Mouse (Mus musculus) mouse embryonic stem cell (cell line): ENCODE data around the gene Spry1.

Experiments
- in situ Hi-C, 2 experiments: fragments of 300-500 bp; cut with MboI; formaldehyde crosslinking; loops; 1 replicate in 1 of 2; 3 replicates in 1 of 2; pipeline ENCODE4 v1.14.3; 2019 to 2020; ENCODE audit warnings: low sequenced_read_pairs in 2 of 2, low pct_unique_long_range_greater_than_20kb in 1 of 2, mixed read lengths in 1 of 2; ENCODE audit not compliant: unreplicated experiment in 1 of 2

Gene Spry1

DNA sequence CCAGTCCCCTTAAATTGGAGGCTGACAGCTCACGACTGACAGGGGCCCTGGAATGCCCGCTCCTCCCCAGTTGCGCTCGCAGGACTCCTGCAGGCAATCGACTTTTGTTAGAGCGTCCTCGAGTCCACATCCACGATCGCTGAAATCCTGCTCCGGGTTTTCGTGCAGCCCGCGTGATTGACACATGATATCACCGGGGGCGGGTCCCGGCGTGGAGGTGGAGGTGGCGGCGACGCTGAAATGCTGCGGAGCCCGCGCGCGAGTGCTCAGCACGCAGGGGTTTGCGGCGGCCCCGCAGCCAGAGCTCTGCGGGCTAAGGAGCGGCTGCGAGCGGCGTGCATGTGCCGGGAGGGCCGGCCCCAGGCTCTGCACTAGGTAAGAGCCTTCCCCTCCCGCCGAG is at the start of gene Spry1:
Gene Spry1 (plus strand): TSS at position 258 of the 400 bp plus-strand sequence.
- in situ Hi-C loops, result no loop called here

DNA sequence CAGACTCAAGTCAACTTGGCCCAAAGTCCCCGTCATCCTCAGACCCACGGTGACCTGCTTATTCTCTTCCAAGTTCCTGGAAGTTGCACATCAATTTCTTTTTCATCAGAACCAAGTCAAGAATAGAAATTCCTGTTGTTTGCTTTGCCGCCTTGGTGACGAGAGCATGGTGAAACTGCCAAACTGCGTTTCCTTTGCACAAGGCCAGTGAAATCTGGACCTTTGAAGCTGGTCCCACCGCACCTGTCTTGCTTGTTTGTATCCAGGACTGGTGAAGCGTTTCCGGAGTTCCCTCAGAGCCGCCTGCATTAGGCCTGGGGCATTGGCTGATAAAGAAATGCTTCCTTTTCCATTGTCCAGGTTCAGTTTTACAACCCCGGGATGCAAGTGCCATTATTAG is 44.0 kb upstream of the Spry1 start:
- in situ Hi-C loops, result no loop called here

- in situ Hi-C loops, result no loop called here
Measured at GRCm38 (mm10) chr3:37596519-37596918, 43.2 kb upstream of the Spry1 start.

- in situ Hi-C loops, result no loop called here
Measured at GRCm38 (mm10) chr3:37597200-37597599, 42.5 kb upstream of the Spry1 start.

- in situ Hi-C loops, result loop anchor here (25.0 kb wide), 3 partner anchors 363 to 588 kb away; no protein-coding TSS in a partner anchor
Measured at GRCm38 (mm10) chr3:37599641-37600040, 40.1 kb upstream of the Spry1 start.

GRCm38 (mm10) chr3:37602356-37602755 is 37.4 kb upstream of the Spry1 start:
- in situ Hi-C loops, result loop anchor here (25.0 kb wide), 3 partner anchors 360 to 585 kb away; no protein-coding TSS in a partner anchor

- in situ Hi-C loops, result loop anchor here (25.0 kb wide), 3 partner anchors 359 to 584 kb away; no protein-coding TSS in a partner anchor
Measured at GRCm38 (mm10) chr3:37602890-37603289, 36.9 kb upstream of the Spry1 start.

GRCm38 (mm10) chr3:37603541-37603940 is 36.2 kb upstream of the Spry1 start:
- in situ Hi-C loops, result loop anchor here (25.0 kb wide), 3 partner anchors 359 to 584 kb away; no protein-coding TSS in a partner anchor

GRCm38 (mm10) chr3:37604976-37605875 is 34.5 kb upstream of the Spry1 start:
- in situ Hi-C loops, result loop anchor here (25.0 kb wide), 3 partner anchors 357 to 582 kb away; no protein-coding TSS in a partner anchor

- in situ Hi-C loops, result loop anchor here (25.0 kb wide), 3 partner anchors 356 to 581 kb away; no protein-coding TSS in a partner anchor
Measured at GRCm38 (mm10) chr3:37605876-37606238, 33.9 kb upstream of the Spry1 start.

DNA sequence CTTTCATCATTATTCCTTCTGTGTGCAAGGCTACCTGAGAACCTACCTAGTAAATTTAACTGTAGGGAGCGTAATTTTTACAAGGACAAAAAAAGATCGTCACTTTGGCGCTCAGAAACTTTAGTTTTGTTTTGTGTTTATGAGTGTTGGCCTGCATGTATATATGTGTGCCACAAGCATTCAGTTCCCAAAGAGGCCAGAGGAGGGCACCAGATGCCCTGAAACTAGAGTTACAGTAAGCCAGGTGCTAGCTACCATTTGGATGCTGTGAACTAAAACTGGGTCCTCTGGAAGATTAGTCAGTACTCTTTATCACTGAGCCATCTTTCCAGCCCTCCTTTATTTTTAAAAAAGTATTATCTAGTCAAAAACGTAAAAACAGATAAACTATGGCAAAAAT is 30.8 kb upstream of the Spry1 start:
- in situ Hi-C loops, result loop anchor here (25.0 kb wide), 3 partner anchors 353 to 578 kb away; no protein-coding TSS in a partner anchor

DNA sequence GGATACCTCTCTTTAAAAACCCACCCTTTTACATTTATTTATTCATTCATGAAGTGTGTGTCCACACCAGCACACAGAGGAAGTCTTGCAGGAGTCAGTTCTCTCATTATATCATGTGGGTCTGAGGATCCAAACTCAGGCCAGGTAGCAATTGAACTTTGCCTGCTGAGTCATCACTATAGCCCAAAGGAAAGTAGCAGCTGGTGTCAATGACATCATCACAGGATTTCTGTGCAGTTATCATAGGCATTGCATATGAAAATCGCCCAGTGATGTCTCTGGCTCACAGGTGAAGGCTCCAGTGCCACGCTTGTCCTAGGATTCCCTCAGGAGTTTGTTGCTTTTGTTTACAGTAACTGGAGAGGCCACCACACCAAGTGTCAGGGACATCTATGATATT is 29.1 kb upstream of the Spry1 start:
- in situ Hi-C loops, result loop anchor here (10.0 to 25.0 kb wide), 4 partner anchors 352 to 614 kb away; no protein-coding TSS in a partner anchor

GRCm38 (mm10) chr3:37613722-37614121 is 26.0 kb upstream of the Spry1 start:
- in situ Hi-C loops, result loop anchor here (10.0 to 25.0 kb wide), 4 partner anchors 349 to 611 kb away; no protein-coding TSS in a partner anchor

- in situ Hi-C loops, result loop anchor here (10.0 to 25.0 kb wide), 4 partner anchors 347 to 610 kb away; no protein-coding TSS in a partner anchor
Measured at GRCm38 (mm10) chr3:37614878-37615650, 24.7 kb upstream of the Spry1 start.

- in situ Hi-C loops, result loop anchor here (10.0 to 25.0 kb wide), 4 partner anchors 345 to 608 kb away; no protein-coding TSS in a partner anchor
Measured at GRCm38 (mm10) chr3:37616586-37617547, 22.9 kb upstream of the Spry1 start.

DNA sequence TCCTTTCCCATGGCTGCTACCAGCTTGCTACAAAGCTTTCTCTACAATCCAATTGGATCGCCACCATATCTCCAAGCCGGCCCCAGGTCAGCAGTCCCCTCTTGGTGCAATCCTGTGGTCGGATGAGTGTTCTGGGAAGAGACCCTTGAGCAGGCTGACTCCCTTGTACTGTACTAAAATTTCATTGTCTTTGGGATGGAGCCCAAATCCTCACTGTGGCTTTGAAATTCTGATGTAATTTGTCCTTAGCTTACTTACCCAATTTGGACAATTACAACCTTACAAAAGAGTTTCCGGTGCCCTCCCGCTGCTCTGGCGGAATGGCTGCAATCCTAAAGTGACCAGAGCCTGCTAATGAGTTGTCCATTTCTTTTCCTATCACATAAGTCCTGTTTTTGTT is 7.5 kb upstream of the Spry1 start:
- in situ Hi-C loops, result no loop called here

DNA sequence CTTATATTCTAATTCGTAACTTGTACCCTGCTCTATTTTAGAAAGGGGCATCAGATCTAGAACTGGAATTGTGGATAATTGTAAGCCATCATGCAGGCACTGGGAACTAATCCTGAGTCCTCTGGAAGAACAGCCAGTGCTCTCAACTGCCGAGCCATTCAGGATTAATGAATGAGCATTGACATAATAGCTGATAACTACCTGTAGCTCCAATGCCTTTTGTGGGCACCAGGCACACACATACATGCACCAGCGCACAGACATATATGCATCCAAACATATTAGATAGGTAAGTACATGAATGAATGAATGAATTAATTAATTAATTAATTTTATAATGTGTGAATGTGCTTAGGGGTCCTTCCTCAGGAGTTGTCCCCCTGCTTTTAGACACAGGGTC is 7.0 kb upstream of the Spry1 start:
- in situ Hi-C loops, result no loop called here

- in situ Hi-C loops, result no loop called here
Measured at GRCm38 (mm10) chr3:37634648-37635047, 5.1 kb upstream of the Spry1 start.
